Mouse (Mus musculus) olfactory bulb, adult 2 months (tissue): ENCODE results near the gene Scrg1.

Experiments
- CTCF ChIP-seq: fragments of 200-500 bp; IDR thresholded peaks from 2 replicates; pipeline ENCODE4 v1.5.1; 2012; ENCODE audit warnings: low read depth, mild to moderate bottlenecking, low read length, moderate library complexity; ENCODE audit not compliant: insufficient read depth
- POLR2A ChIP-seq: fragments of 200-500 bp; IDR thresholded peaks from 2 replicates; pipeline ENCODE4 v1.6.1; 2012; ENCODE audit warnings: mild to moderate bottlenecking, low read depth, low read length, moderate library complexity; ENCODE audit not compliant: insufficient read depth

- no peak for TF ChIP-seq CTCF
- TF ChIP-seq POLR2A = no peak
Observed at GRCm38 (mm10) chr8:57479700-57480099, 24.0 kb downstream of the Scrg1 start.
